Mouse (Mus musculus) kidney, adult 2 months (tissue): Measurements from ENCODE around the gene Rap1gap.

Source experiments
- CTCF ChIP-seq: fragments of 200-500 bp; conservative IDR thresholded peaks from 2 replicates; pipeline ENCODE4 v1.5.1; 2011; ENCODE audit warnings: low read depth, mild to moderate bottlenecking, control low read depth, low read length, moderate library complexity, mixed read lengths; ENCODE audit not compliant: insufficient read depth, insufficient read length
- POLR2A ChIP-seq: fragments of 200-500 bp; IDR thresholded peaks from one replicate; pipeline ENCODE4 v1.6.1; 2011; ENCODE audit warnings: low read depth, low read length, control low read depth

DNA sequence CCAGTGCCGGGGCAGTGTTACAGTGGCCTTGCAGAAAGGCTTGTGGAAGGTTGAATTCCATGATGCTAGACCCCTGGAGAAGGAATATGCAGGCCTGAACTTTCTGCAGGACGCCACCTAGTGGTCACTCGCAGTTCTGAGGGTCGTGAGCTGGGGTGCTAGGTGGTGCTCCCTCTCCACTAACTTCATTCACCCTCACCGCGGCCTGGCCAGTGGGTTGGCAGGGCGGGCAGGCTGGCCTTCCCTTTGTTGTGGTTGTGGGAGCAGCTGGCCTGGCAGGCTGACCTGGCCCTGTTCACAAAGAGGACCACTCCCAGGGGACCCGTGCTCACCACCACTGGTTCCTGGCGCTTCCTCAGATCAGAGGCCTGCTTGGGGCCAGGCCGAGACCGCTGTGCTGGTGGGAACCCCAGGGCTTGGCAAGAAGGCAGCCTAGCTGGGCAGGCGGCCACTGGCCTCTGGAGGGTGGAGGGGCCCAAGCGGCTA lies 80.0 kb downstream of the Rap1gap start:
- peak; percentile 52 for TF ChIP-seq CTCF
- TF ChIP-seq POLR2A = no peak
